ENCODE assay signal across 20 mouse cellular contexts in genomic region chr11:109623238-109623637, GRCm38 (mm10). TPM values are rescaled to one million over a fixed set of nuclear protein-coding genes. Genes with fewer than 3 reads are reported as not detected.
DNase-seq lines count a peak whose midpoint lies in the region; ATAC-seq lines count a peak whose summit lies in the region.
"Had no signal": no experiment of that assay in that cellular context is flagged by ENCODE, and none has a peak within 500 bp of the region (broad histone marks: within the 10 kb centered on the region; RNA-seq: fewer than 3 reads in every experiment).

No protein-coding gene starts in this region.

- peak overlapping the region; percentile 81 for H3K27ac ChIP-seq in heart, embryonic 10.5 days
- H3K27ac ChIP-seq in heart, embryonic 14.5 days (replicated peaks in 1 of 2; ENCODE audit: control insufficient read depth in 1 of 2, insufficient read depth in 1 of 2, low read depth in 2 of 2, low read length in 2 of 2): peak overlapping the region; percentile 91 to 93
- no peak overlapping the region for H3K27ac ChIP-seq in limb, embryonic 13.5 days
- no peak overlapping the region; the same call in 1 of the 2 replicates for H3K27ac ChIP-seq in limb, embryonic 10.5 days
- H3K27ac ChIP-seq in forebrain, embryonic 10.5 days: no peak overlapping the region
- H3K27ac ChIP-seq: embryonic facial prominence, embryonic 12.5 days; forebrain, embryonic 12.5 days; hindbrain, embryonic 12.5 days had no signal

- H3K4me1 ChIP-seq in heart, embryonic 10.5 days: peaks cover 36% of the 10 kb centered on the region
- peaks cover 19 to 31% of the 10 kb centered on the region in 2 experiments for H3K4me1 ChIP-seq in heart, embryonic 14.5 days (ENCODE audit: control insufficient read depth in 2 of 2, insufficient read depth in 2 of 2, low read length in 2 of 2)
- peaks cover 10% of the 10 kb centered on the region for H3K4me1 ChIP-seq in limb, embryonic 13.5 days
- peaks cover 16% of the 10 kb centered on the region for H3K4me1 ChIP-seq in limb, embryonic 10.5 days
- peaks cover 11% of the 10 kb centered on the region for H3K4me1 ChIP-seq in forebrain, embryonic 10.5 days

- peak overlapping the region; percentile 46; the same call in 1 of the 2 replicates for H3K9ac ChIP-seq in heart, embryonic 14.5 days (ENCODE audit: low read length)
- no peak overlapping the region for H3K9ac ChIP-seq in limb, embryonic 13.5 days
- H3K9ac ChIP-seq: embryonic facial prominence, embryonic 12.5 days; forebrain, embryonic 12.5 days; hindbrain, embryonic 12.5 days had no signal

- ATAC-seq in heart, embryonic 14.5 days (ENCODE audit: insufficient number of reproducible peaks, insufficient read depth, low FRiP score, low read depth): no peak
- no peak for ATAC-seq in limb, embryonic 13.5 days (ENCODE audit: low FRiP score, low read depth)
- ATAC-seq: activated CD4-positive, CD25-positive, alpha-beta regulatory T cell, adult 4 months; forebrain, embryonic 16.5 days; inflammation-experienced regulatory T-cells, adult 6 months; intestine, postnatal 0 days; Patski had no signal

- intact Hi-C loops in heart, postnatal 14 days (cut with DNase I): loop anchor here (5.0 kb wide), 1 partner anchor 381 kb away; no protein-coding TSS in a partner anchor

- DNase-seq in heart, embryonic 10.5 days (ENCODE audit: low spot score): no peak
- no peak for DNase-seq in heart, postnatal 14 days
- DNase-seq in heart, adult 9 months (ENCODE audit: low spot score in 2 of 2): no peak
- no peak for DNase-seq in limb, embryonic 10.5 days (ENCODE audit: low spot score)
- DNase-seq in heart, postnatal 4 days: peak; percentile 31
- no peak for DNase-seq in forebrain, embryonic 10.5 days (ENCODE audit: extremely low spot score, low spot score)
- DNase-seq: cerebellum, adult 11-12 months; cerebellum, postnatal 25 days; gastrocnemius, postnatal 36 days had no signal

- H3K9me3 ChIP-seq in heart, embryonic 10.5 days: 0 out of 2 replicates have a peak, but pooled peaks cover 3% of the 10 kb centered on the region
- no peaks in the 10 kb centered on the region for H3K9me3 ChIP-seq in heart, embryonic 14.5 days (ENCODE audit: control insufficient read depth, low read length)
- no peaks in the 10 kb centered on the region for H3K9me3 ChIP-seq in limb, embryonic 13.5 days
- no peaks in the 10 kb centered on the region for H3K9me3 ChIP-seq in limb, embryonic 10.5 days (replicated peaks)
- no peaks in the 10 kb centered on the region for H3K9me3 ChIP-seq in forebrain, embryonic 10.5 days
- H3K9me3 ChIP-seq: embryonic facial prominence, embryonic 12.5 days; forebrain, embryonic 12.5 days; hindbrain, embryonic 12.5 days had no signal

- peak overlapping the region; percentile 66 for H3K4me2 ChIP-seq in heart, embryonic 14.5 days (ENCODE audit: low read length)
- H3K4me2 ChIP-seq in limb, embryonic 13.5 days (replicated peaks): 0 out of 2 replicates have a peak overlapping the region, but pooled peaks have one; percentile 55
- H3K4me2 ChIP-seq: forebrain, embryonic 12.5 days had no signal

- no peaks in the 10 kb centered on the region for H3K36me3 ChIP-seq in heart, embryonic 10.5 days
- H3K36me3 ChIP-seq in heart, embryonic 14.5 days (ENCODE audit: control insufficient read depth, insufficient read depth, low read length): no peaks in the 10 kb centered on the region
- H3K36me3 ChIP-seq in limb, embryonic 13.5 days: no peaks in the 10 kb centered on the region
- no peaks in the 10 kb centered on the region for H3K36me3 ChIP-seq in limb, embryonic 10.5 days
- no peaks in the 10 kb centered on the region for H3K36me3 ChIP-seq in forebrain, embryonic 10.5 days (replicated peaks)
- H3K36me3 ChIP-seq: embryonic facial prominence, embryonic 12.5 days; forebrain, embryonic 12.5 days; hindbrain, embryonic 12.5 days had no signal

- no peaks in the 10 kb centered on the region for H3K27me3 ChIP-seq in heart, embryonic 10.5 days (ENCODE audit: insufficient read depth, poor library complexity, severe bottlenecking)
- no peaks in the 10 kb centered on the region for H3K27me3 ChIP-seq in heart, embryonic 14.5 days (ENCODE audit: control insufficient read depth, insufficient read depth, low read length)
- H3K27me3 ChIP-seq in limb, embryonic 13.5 days: no peaks in the 10 kb centered on the region
- no peaks in the 10 kb centered on the region for H3K27me3 ChIP-seq in limb, embryonic 10.5 days (ENCODE audit: low read depth, poor library complexity, severe bottlenecking)
- H3K27me3 ChIP-seq in forebrain, embryonic 10.5 days (ENCODE audit: poor library complexity, severe bottlenecking): peaks cover 4% of the 10 kb centered on the region; the same call in 1 of the 2 replicates
- H3K27me3 ChIP-seq: CH12.LX; embryonic facial prominence, embryonic 12.5 days; forebrain, embryonic 12.5 days; hindbrain, embryonic 12.5 days; Patski had no signal

- H3K4me3 ChIP-seq in heart, embryonic 10.5 days: no peak overlapping the region
- no peak overlapping the region for H3K4me3 ChIP-seq in heart, embryonic 14.5 days (ENCODE audit: control insufficient read depth in 1 of 2, insufficient read depth in 1 of 2, low read depth in 1 of 2, low read length in 2 of 2)
- H3K4me3 ChIP-seq in limb, embryonic 13.5 days: no peak overlapping the region
- H3K4me3 ChIP-seq in limb, embryonic 10.5 days: no peak overlapping the region
- H3K4me3 ChIP-seq in forebrain, embryonic 10.5 days: no peak overlapping the region
- H3K4me3 ChIP-seq: embryonic facial prominence, embryonic 12.5 days; forebrain, embryonic 12.5 days; hindbrain, embryonic 12.5 days had no signal

- WGBS in heart, embryonic 10.5 days: 66% methylated on average over 7 of the region's 7 CpGs
- 38% methylated on average over 7 of the region's 7 CpGs for WGBS in heart, embryonic 14.5 days
- 83% methylated on average over 7 of the region's 7 CpGs for WGBS in limb, embryonic 13.5 days
- WGBS in limb, embryonic 10.5 days: 94% methylated on average over 7 of the region's 7 CpGs
- WGBS in forebrain, embryonic 10.5 days: 95% methylated on average over 7 of the region's 7 CpGs

RNA-seq across cellular contexts. Expression of gene Wipi1, which starts 11.5 kb away (rescaled TPM):
- polyA plus RNA-seq in heart, embryonic 10.5 days (2016; fragmentation: Nextera tagmentation; extraction: Ambion mirVana): 29.8 and 38.8 TPM in 2 replicates
- total RNA-seq in heart, postnatal 14 days (2021): 100 to 1,000 TPM in 1 of 2 experiments, 10 to 100 TPM in 1; 98.4 to 101 TPM
- polyA plus RNA-seq in heart, embryonic 14.5 days (2014; fragmentation: Nextera tagmentation; extraction: Ambion mirVana): 31.5 and 32.3 TPM in 2 replicates
- 51.0 and 52.7 TPM in 2 replicates for polyA plus RNA-seq in limb, embryonic 13.5 days (2015; fragmentation: Nextera tagmentation; extraction: Ambion mirVana)
- 33.3 and 42.3 TPM in 2 replicates for polyA plus RNA-seq in limb, embryonic 10.5 days (2016; fragmentation: Nextera tagmentation; extraction: Ambion mirVana)
- 10 to 100 TPM; 85.0 to 86.1 TPM for total RNA-seq in heart, postnatal 4 days (2021)
- 15.7 and 18.4 TPM in 2 replicates for polyA plus RNA-seq in forebrain, embryonic 10.5 days (2016; fragmentation: Nextera tagmentation; extraction: Ambion mirVana)

RNA-seq across cellular contexts. Expression of gene Prkar1a, which starts 26.0 kb away (rescaled TPM):
- polyA plus RNA-seq in heart, embryonic 10.5 days (2016; fragmentation: Nextera tagmentation; extraction: Ambion mirVana): 365 and 443 TPM in 2 replicates
- 100 to 1,000 TPM; 365 to 412 TPM for total RNA-seq in heart, postnatal 14 days (2021)
- 492 and 510 TPM in 2 replicates for polyA plus RNA-seq in heart, embryonic 14.5 days (2014; fragmentation: Nextera tagmentation; extraction: Ambion mirVana)
- polyA plus RNA-seq in limb, embryonic 13.5 days (2015; fragmentation: Nextera tagmentation; extraction: Ambion mirVana): 346 and 360 TPM in 2 replicates
- polyA plus RNA-seq in limb, embryonic 10.5 days (2016; fragmentation: Nextera tagmentation; extraction: Ambion mirVana): 290 and 338 TPM in 2 replicates
- total RNA-seq in heart, postnatal 4 days (2021): 100 to 1,000 TPM; 629 to 659 TPM
- polyA plus RNA-seq in forebrain, embryonic 10.5 days (2016; fragmentation: Nextera tagmentation; extraction: Ambion mirVana): 300 TPM in 2 replicates

Comparison
In these comparisons a context has a peak if more than half of its experiments do, and no peak if none do; other contexts are left out.
1. H3K27ac ChIP-seq: peak in heart, embryonic 10.5 days (single experiment) and heart, embryonic 14.5 days (2 of 2); none in limb, embryonic 13.5 days (single experiment), limb, embryonic 10.5 days (single experiment) and forebrain, embryonic 10.5 days (single experiment).